In genomic region chr15:95231171-95231570, GRCm38 (mm10) we compare ENCODE assay signal across 17 mouse cellular contexts.
"Had no signal": no experiment of that assay in that cellular context is flagged by ENCODE, and none has a peak within 500 bp of the region (broad histone marks: within the 10 kb centered on the region; RNA-seq: fewer than 3 reads in every experiment).

No protein-coding gene starts in this region.

- H3K9ac ChIP-seq: liver, embryonic 15.5 days; liver, postnatal 0 days; lung, embryonic 15.5 days; midbrain, embryonic 12.5 days; neural tube, embryonic 12.5 days; stomach, embryonic 15.5 days had no signal

- H3K4me2 ChIP-seq: liver, embryonic 15.5 days; lung, embryonic 15.5 days; midbrain, embryonic 12.5 days; neural tube, embryonic 12.5 days; stomach, embryonic 15.5 days had no signal

- H3K9me3 ChIP-seq: liver, embryonic 15.5 days; lung, embryonic 15.5 days; midbrain, embryonic 12.5 days; neural tube, embryonic 12.5 days; stomach, embryonic 15.5 days had no signal

- H3K4me1 ChIP-seq: liver, embryonic 15.5 days; lung, embryonic 15.5 days; midbrain, embryonic 12.5 days; neural tube, embryonic 12.5 days; stomach, embryonic 15.5 days had no signal

- H3K4me3 ChIP-seq: liver, embryonic 15.5 days; lung, embryonic 15.5 days; midbrain, embryonic 12.5 days; neural tube, embryonic 12.5 days; stomach, embryonic 15.5 days had no signal

- ATAC-seq: liver, postnatal 0 days; lung, postnatal 0 days had no signal

- H3K27me3 ChIP-seq: liver, embryonic 15.5 days; lung, embryonic 15.5 days; midbrain, embryonic 12.5 days; neural tube, embryonic 12.5 days; stomach, embryonic 15.5 days had no signal

- H3K36me3 ChIP-seq: liver, embryonic 15.5 days; lung, embryonic 15.5 days; stomach, embryonic 15.5 days had no signal

- DNase-seq: liver, postnatal 0 days; lung, adult 2 months; lung, postnatal 14 days; lung, postnatal 36 days; midbrain, embryonic 14.5 days; right cerebral cortex, postnatal 14 days; thymus, adult 2 months; thymus, postnatal 25 days; thymus, postnatal 4 days had no signal

- H3K27ac ChIP-seq: liver, embryonic 15.5 days; lung, embryonic 15.5 days; macrophage; midbrain, embryonic 12.5 days; neural tube, embryonic 12.5 days; stomach, embryonic 15.5 days; stomach, postnatal 0 days had no signal
